Mouse (Mus musculus) heart, adult 2 months (tissue): ENCODE measurements around the gene Eif4a3.
"Not testable (repeated sequence)": the region's sequence is repeated elsewhere in the genome, so short reads cannot be mapped to it uniquely, and the experiment has no call there.

Experiments used
- CTCF ChIP-seq: fragments of 200-600 bp; IDR thresholded peaks from 2 replicates; pipeline ENCODE4 v1.8.1; 2022; ENCODE audit warnings: antibody characterized with exemption, mild to moderate bottlenecking, moderate library complexity
- EP300 ChIP-seq: fragments of 200-500 bp; IDR thresholded peaks from 2 replicates; pipeline ENCODE4 v1.6.1; 2011; ENCODE audit warnings: low read depth, low read length, control low read depth; ENCODE audit not compliant: insufficient read depth
- POLR2A ChIP-seq: fragments of 200-500 bp; IDR thresholded peaks from 2 replicates; pipeline ENCODE4 v1.6.1; 2011; ENCODE audit warnings: mild to moderate bottlenecking, low read depth, low read length, control low read depth; ENCODE audit not compliant: insufficient read depth

DNA sequence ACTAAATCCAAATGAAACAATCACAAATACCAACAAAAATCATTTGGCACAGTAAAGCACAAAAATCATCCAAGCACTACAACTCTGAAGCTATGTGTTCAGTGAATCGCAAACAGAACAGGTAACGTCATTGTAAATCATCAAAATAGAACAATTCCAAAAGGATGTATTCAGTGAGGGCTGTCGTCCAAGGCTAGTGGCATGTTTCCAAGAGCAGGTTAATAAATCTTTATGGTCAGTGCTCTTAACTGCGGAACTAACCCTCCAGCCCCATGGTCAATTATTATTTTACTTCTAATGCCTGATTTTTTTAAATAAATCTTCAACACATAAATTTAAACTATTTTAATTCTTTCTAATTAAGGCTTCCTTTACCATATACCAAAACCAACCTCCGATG is 43.3 kb downstream of the Eif4a3 start:
- not testable (repeated sequence) for TF ChIP-seq CTCF, EP300, POLR2A
